Mouse (Mus musculus) right cerebral cortex, postnatal 14 days (tissue): ENCODE results near the gene Acbd3.

ENCODE experiments used
- DNase-seq: peaks from one replicate; pipeline ENCODE4 v3.0.0; 2022

Gene Acbd3

GRCm38 (mm10) chr1:180725704-180726179, at the start of gene Acbd3:
Gene Acbd3, plus strand, starts transcription at chr1:180726043.
- DNase-seq, result peak; percentile 90

GRCm38 (mm10) chr1:180691284-180691683, 34.6 kb upstream of the Acbd3 start:
- DNase-seq, result no peak

GRCm38 (mm10) chr1:180696626-180697352, 29.1 kb upstream of the Acbd3 start, which contains the start of gene Mixl1:
Gene Mixl1, minus strand, starts transcription at chr1:180697034.
- DNase-seq, result no peak

GRCm38 (mm10) chr1:180698063-180698462, 27.8 kb upstream of the Acbd3 start:
- no peak for DNase-seq

GRCm38 (mm10) chr1:180703400-180703799, 22.4 kb upstream of the Acbd3 start:
- DNase-seq, result no peak

- DNase-seq, result no peak
These were observed 18.5 kb upstream of the Acbd3 start for GRCm38 (mm10) chr1:180707368-180707767.

- DNase-seq, result no peak
These were observed 18.0 kb upstream of the Acbd3 start for GRCm38 (mm10) chr1:180707813-180708212.

- DNase-seq, result no peak
These were observed 16.7 kb upstream of the Acbd3 start for GRCm38 (mm10) chr1:180708935-180709776.

- DNase-seq, result no peak
These were observed 7.1 kb upstream of the Acbd3 start for GRCm38 (mm10) chr1:180718756-180719155.

GRCm38 (mm10) chr1:180719483-180719882, 6.4 kb upstream of the Acbd3 start:
- DNase-seq, result no peak

- peak; percentile 79 for DNase-seq
These were observed 5.7 kb upstream of the Acbd3 start for GRCm38 (mm10) chr1:180719951-180720689.

- DNase-seq, result no peak
These were observed 3.2 kb upstream of the Acbd3 start for GRCm38 (mm10) chr1:180722608-180723007.

GRCm38 (mm10) chr1:180723701-180724238, 2.1 kb upstream of the Acbd3 start:
- no peak for DNase-seq

- DNase-seq, result no peak
These were observed 340 bp downstream of the Acbd3 start for GRCm38 (mm10) chr1:180726183-180726582.

- DNase-seq, result no peak
These were observed 3.4 kb downstream of the Acbd3 start for GRCm38 (mm10) chr1:180729231-180729630.

GRCm38 (mm10) chr1:180747827-180748226, 22.0 kb downstream of the Acbd3 start:
- no peak for DNase-seq

- no peak for DNase-seq
These were observed 26.3 kb downstream of the Acbd3 start for GRCm38 (mm10) chr1:180752115-180752514.

- no peak for DNase-seq
These were observed 28.5 kb downstream of the Acbd3 start for GRCm38 (mm10) chr1:180754376-180754775.

- DNase-seq, result no peak
These were observed 30.9 kb downstream of the Acbd3 start for GRCm38 (mm10) chr1:180756711-180757110.

- DNase-seq, result no peak
These were observed 31.6 kb downstream of the Acbd3 start for GRCm38 (mm10) chr1:180757252-180757955.

GRCm38 (mm10) chr1:180757956-180758520, 32.2 kb downstream of the Acbd3 start:
- no peak for DNase-seq

GRCm38 (mm10) chr1:180762180-180762579, 36.3 kb downstream of the Acbd3 start:
- no peak for DNase-seq
